Mouse (Mus musculus): ENCODE results near the gene Ubap1l.
"Not testable (repeated sequence)": the region's sequence is repeated elsewhere in the genome, so short reads cannot be mapped to it uniquely, and the experiment has no call there.

The Ubap1l gene

DNA sequence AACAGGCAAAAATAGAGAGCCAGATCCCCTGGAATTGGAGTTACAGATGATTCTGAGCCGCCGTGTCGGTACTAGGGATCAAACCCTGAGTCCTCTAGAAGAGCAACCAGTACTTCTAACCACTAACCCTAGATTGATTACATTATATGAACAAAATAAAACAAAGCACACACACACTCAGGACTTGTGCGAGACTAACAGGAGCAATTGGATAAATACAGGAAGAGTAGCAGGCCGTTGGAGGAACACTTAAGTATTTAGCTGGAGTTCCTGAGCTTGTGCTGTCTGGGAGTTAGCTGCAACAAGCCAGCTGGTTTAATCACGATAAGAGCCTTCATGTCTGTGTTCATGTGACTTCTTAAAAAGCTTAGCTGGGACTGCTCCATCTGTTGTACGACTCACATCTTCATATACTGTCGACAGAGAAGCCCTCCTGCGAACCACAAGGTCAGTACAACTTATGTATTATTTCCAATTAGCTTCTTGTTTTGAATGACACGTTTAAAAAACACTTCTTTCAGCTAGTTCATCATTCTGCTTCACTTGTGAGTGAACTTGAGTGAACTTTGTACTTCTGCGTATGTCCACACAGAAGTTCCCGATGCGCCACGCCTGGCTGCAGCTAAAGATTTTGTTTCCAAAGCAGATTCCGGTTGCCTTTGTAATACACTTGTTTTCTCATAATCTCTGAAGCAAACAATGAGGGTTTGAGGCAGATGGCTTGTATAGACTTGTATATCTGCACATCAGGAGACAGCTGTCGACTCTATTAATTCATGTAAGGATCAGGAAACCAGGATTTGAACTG is at the start of gene Ubap1l:
Ubap1l (plus strand) TSS at position 401 of the 808 bp plus-strand sequence.
- DNase-seq (ENCODE audit: low spot score in 2 of 2): no peak

DNA sequence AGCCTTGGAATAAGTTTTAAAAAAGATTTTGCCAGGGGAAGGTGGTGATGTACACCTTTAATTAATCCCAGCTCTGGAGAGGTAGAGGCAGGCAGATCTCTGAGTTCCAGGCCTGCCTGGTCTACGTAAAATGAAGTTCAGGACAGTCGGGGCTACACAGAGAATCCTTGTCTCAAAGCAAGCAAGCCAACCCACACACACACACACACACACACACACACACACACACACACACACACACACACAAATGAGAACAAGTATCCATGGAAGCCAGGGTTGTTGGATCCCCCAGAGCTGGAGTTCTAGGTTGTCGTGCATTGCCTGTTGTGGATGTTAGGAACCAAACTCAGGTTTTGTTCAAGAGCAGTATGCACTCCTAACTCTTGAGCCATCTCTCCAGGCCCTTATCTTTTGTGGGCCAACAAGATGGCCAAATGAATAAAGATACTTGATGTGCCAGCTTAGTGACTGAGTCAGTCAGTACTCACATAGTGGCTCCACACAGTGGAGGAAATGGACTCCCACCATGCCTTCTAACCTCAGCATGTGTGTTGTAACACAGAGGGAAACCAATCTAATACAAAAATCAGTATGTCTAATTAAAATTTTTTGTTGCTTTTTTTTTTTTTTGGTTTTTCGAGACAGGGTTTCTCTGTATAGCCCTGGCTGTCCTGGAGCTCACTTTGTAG is 48.0 kb upstream of the Ubap1l start:
- DNase-seq (ENCODE audit: low spot score in 2 of 2): no peak

- no peak for DNase-seq (ENCODE audit: low spot score in 2 of 2)
Measured at GRCm38 (mm10) chr9:65313846-65314245, 47.0 kb upstream of the Ubap1l start.

- no peak for DNase-seq (ENCODE audit: low spot score in 2 of 2)
Measured at GRCm38 (mm10) chr9:65322255-65322900, 38.5 kb upstream of the Ubap1l start.

DNA sequence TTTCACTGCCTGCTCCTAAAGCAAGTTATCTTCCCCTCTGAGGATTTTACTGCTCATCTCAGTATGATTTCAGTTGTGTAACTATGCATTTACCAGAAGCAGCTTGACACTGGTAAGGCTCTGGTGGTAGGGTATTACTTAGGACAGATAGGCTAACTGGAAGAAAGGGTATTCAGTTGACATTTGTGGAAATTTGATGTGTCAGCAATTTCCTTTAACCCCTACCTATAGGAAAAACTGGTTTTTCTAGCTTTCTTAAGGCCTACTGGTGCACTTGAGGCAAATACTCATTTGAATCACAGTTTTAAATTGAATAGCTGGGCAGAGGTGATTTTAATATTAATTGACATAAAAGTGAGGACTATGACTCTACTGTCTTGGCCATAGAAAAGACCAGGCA is 34.9 kb upstream of the Ubap1l start:
- no peak for DNase-seq (ENCODE audit: low spot score in 2 of 2)

DNA sequence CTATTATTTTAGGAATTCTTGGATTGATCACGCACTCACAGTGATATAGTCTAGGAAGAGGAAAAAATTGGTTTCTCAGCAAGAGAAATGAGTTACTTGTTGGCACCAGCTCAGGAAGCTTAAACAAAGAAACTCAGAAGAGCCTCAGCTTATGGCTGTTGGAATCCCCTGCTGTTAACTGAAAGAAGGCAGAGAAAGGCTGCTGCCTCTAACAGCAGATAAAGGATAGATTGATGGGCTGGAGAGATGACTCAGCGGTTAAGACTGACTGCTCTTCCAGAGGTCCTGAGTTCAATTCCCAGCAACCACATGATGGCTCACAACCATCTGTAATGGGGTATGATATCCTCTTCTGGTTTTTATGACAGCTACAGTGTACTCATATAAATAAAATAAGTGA is 33.5 kb upstream of the Ubap1l start:
- no peak for DNase-seq (ENCODE audit: low spot score in 2 of 2)

DNA sequence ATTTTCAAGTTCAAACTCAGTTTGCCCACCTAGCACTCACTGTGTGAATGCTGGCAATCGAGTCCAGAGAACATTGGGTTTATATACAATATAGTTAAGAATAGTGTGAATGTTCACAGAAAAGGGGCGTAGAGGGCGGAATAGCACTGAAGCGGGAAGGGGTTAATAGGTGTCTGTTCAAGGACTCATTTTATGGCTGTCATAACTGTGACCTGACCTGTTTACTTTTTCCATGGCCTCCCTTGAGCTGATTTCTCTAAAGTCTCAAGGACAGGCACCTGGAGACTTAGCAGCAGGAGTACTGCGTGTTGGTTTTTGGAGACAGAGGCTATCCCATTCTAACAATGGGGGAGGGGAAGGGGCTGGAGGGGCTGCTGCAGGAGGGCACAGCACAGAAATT is 26.9 kb upstream of the Ubap1l start:
- DNase-seq (ENCODE audit: low spot score in 2 of 2): no peak

DNA sequence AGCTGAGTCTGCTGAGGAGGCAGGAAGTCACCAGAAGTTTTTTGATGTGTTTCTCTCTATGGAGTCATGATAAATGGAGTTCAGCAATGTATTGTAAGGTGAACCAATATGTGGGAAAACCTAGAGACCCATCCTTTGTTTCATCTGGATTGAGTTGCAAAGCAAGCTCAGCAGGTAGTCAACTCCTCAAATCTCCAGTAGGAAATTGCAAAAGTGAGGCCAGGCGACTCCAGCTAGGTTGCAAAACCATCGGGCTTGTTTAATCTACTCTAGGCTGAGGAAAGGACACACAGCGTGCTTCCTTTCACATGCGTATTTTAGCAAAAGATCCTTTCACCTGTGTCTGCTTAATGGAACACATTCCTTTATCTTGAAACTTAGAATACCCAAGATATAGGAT is 21.7 kb upstream of the Ubap1l start:
- DNase-seq (ENCODE audit: low spot score in 2 of 2): no peak

DNA sequence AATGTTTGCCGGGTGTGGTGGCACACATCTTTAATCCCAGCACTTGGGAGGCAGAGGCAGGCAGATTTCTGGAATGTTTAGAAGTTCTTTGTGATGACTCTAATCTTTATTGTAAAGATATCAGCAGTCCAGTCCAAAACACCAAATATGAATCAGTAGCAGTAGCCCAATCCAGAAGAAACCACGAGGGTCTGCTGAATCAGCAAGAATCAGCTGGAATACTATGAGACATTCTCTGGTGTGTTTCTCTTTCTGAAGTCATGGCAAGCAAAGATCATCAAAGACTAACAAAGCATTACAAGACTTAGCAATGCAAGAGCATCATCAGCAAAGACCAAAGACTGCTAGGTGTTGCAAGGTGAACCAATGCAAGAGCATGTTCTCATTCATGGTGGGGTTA is 20.4 kb upstream of the Ubap1l start:
- DNase-seq (ENCODE audit: low spot score in 2 of 2): no peak

DNA sequence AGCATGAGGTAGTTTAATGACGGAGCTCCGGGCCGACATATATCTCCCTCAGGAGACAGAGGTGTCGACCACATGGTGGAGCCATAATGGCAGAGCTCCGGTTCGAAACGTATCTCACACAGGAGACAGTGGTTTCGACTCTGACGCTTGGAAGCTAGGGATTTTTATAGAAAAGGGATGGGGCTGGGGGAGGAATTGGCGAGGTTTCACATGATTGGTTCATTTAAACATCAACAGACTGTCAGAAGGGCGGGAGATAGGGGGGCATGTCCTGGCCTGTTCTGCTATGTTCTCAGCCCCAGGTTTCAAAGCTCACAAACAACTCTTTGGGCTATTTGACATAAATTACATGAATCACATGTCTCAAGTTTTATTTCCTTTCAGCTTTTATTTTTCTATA is 15.4 kb upstream of the Ubap1l start:
- DNase-seq (ENCODE audit: low spot score in 2 of 2): not testable (repeated sequence)

DNA sequence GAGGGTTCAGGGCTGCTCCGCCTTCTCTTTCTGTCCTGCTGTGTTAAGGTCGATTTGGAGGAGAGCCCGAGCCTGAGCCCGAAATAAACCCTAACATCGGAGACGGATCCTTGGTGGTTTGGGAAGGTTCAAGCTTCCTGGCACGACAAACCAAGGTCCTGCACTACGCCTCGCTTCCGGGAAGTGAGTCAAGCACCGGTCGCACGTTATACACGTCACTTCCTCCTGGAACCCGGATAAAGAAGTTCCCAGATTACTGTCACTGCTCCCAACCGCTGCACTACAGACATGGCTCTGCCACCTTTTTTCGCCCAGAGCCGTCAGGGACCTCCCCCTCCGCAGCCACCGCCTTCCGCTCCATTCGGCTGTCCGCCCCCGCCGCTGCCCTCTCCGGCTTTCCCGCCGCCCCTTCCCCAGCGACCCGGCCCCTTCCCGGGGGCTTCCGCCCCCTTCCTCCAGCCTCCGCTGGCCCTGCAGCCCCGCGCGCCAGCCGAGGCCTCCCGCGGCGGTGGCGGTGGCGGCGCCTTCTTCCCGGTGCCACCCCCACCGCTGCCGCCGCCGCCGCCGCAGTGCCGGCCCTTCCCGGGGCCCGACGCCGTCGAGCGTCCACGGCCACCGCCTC is 14.9 kb upstream of the Ubap1l start, which contains the start of gene Pdcd7:
Pdcd7 (plus strand) TSS at position 251 of the 622 bp plus-strand sequence.
- DNase-seq (ENCODE audit: low spot score in 2 of 2): peak; percentile 77 to 88

- peak; percentile 35 to 46 for DNase-seq (ENCODE audit: low spot score in 2 of 2)
Measured at GRCm38 (mm10) chr9:65346476-65347111, 14.2 kb upstream of the Ubap1l start.

DNA sequence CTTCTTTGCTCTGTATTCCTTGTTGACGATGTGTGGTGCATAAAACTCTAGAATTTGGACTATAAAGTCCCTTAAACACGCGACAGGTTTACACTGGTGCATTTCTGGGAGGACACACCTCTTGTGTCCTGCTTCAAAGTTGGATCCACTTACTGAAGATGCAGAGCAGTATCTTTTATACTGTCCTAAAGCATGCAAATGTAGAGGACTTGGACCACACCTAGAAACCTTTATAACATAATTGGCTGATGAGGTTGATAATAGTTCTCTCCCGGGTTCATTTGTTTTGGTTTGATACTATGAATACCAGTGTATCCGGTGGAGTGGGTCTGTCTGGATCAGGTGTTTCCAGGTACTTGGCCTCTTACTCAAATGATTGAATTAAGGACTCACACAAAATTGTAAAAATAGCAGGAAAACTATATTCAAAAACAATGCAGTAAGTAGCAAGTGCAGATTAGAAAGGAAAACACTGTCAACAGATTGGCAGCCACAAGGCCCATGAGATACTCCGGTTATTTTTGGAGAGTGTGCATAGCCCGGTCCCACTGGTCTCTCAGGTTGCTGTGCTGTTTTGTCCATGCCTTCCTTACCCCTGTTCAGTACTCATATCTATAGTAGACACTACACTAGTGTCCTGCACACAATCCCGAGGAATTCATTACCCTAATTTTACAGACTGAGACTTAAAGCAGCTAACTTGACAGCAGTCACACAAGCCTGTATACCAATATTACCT is 13.6 kb upstream of the Ubap1l start:
- no peak for DNase-seq (ENCODE audit: low spot score in 2 of 2)

DNA sequence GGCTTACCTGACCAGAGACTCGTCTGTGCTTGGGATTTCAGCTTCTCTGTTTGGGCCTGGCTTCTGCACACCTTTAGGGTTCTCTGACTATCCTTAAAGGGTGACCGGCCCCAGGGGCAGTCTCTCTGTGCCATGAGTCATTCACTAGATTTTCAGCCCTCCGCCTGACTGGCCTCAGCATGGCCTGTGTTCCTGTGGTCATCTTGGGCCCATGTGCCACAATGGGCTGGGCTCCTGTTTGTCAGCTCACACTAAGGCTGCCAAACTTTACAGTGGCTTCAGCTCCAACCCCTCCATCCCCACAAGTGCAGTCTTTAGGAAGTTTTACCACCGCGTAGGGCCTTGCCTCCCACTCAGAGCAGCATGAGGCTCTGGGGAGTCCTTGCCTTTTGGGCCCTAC is 7.6 kb upstream of the Ubap1l start:
- DNase-seq (ENCODE audit: low spot score in 2 of 2): no peak

GRCm38 (mm10) chr9:65356561-65356960 is 4.3 kb upstream of the Ubap1l start:
- DNase-seq (ENCODE audit: low spot score in 2 of 2): no peak

DNA sequence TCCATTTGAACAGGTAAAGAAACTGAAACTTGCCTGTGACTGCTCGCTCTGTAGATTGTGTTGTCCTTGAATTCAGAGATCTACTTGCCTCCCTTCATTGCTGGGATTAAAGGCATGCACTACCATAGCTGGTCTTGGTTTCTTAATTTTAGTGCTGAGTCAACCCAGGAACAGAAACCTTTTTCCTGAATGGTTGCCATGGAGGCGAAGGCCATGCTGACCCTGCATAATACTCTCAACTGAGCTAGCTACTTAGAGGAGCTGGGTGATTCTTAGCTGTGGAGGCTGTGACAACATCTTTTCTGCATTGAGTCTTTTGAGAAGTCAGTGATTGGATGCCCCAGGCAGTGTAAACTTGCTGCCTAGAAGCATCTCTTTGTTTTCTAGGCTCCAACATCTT is 3.9 kb upstream of the Ubap1l start:
- no peak for DNase-seq (ENCODE audit: low spot score in 2 of 2)

DNA sequence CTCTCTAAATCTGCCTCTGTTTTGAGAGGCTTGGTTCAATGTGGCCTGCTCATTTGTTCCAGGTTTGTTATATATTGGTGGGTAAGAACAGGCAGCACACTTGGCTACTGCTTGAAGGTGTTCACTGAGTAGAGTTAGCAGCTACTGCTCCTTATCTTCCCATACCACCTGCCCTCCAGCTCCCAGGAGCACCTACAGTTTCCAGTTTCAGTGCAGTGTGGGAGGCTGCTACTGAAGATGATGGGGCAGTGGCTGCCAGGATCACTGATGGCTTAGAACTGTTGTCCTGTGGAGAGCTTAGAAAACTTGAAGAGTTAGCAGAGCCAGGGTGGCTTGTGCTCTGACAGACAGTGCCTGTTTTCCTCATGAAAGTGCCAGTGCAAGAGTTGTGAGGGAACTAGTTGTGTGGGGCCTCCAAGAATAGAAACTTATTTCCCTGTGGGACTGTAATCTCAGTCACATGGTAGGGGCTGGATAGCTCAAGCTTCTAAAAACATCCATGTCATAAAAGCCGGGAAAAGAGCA is 1.8 kb upstream of the Ubap1l start:
- no peak for DNase-seq (ENCODE audit: low spot score in 2 of 2)

DNA sequence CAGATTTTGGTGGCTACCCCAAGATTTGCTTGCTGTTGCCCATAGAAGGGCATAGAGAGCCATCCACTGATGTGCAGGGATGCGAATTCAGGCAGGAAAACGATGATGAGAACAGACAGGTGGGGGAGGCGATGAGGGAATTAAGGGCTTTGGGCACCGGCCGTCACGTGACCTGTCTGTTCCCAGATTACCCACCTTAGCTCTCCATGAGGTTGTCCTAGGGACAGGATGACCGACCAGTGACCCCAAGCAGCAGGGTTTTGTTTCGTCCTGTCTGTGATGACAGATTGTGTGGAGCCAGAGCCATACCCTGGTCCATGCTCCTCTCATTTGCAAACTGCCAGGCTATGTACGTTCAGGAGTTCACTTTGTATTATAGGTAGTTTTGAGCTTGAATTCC is 2.8 kb downstream of the Ubap1l start:
- no peak for DNase-seq (ENCODE audit: low spot score in 2 of 2)

- DNase-seq (ENCODE audit: low spot score in 2 of 2): no peak
Measured at GRCm38 (mm10) chr9:65365721-65366120, 4.9 kb downstream of the Ubap1l start.

- no peak for DNase-seq (ENCODE audit: low spot score in 2 of 2)
Measured at GRCm38 (mm10) chr9:65371756-65372155, 10.9 kb downstream of the Ubap1l start.

GRCm38 (mm10) chr9:65372449-65372848 is 11.6 kb downstream of the Ubap1l start:
- no peak for DNase-seq (ENCODE audit: low spot score in 2 of 2)
